Mouse (Mus musculus) stomach, embryonic 14.5 days (tissue): ENCODE measurements around the gene Gpr137. TPM values are rescaled to one million over a fixed set of nuclear protein-coding genes. Genes with fewer than 3 reads are reported as not detected.
"Not testable (repeated sequence)": the region's sequence is repeated elsewhere in the genome, so short reads cannot be mapped to it uniquely, and the experiment has no call there.

Experiments
- ATAC-seq: fragments of 200-750 bp; cut with Nextera tagmentation; 2 replicates; pipeline ENCODE4 v1.8.0; 2017; ENCODE audit warnings: low read depth, moderate TSS enrichment; ENCODE audit not compliant: insufficient number of reproducible peaks, insufficient read depth, low FRiP score
- H3K27ac ChIP-seq: fragments of 300-500 bp; sonication (generic); 2 replicates; pipeline ENCODE4 v1.5.1; 2014; ENCODE audit warnings: mild to moderate bottlenecking, low read length, moderate library complexity, mixed read lengths
- H3K27me3 ChIP-seq: fragments of 300-500 bp; sonication (generic); 2 replicates; pipeline ENCODE4 v1.6.1; 2014; ENCODE audit warnings: low read length, control low read depth, mixed read lengths; ENCODE audit not compliant: control insufficient read depth, insufficient read depth
- H3K36me3 ChIP-seq: fragments of 300-500 bp; sonication (generic); 2 replicates; pipeline ENCODE4 v1.6.1; 2014; ENCODE audit warnings: mild to moderate bottlenecking, control low read depth, low read length, moderate library complexity, mixed read lengths; ENCODE audit not compliant: control insufficient read depth, insufficient read depth
- H3K4me1 ChIP-seq: fragments of 300-500 bp; sonication (generic); 2 replicates; pipeline ENCODE4 v1.6.1; 2014; ENCODE audit warnings: low read length, control low read depth, mixed read lengths; ENCODE audit not compliant: control insufficient read depth, insufficient read depth
- H3K4me2 ChIP-seq: fragments of 300-500 bp; sonication (generic); replicated peaks from 2 replicates; pipeline ENCODE4 v1.6.1; 2014; ENCODE audit warnings: low read depth, low read length, control low read depth
- H3K4me3 ChIP-seq: fragments of 300-500 bp; sonication (generic); 2 replicates; pipeline ENCODE4 v1.5.1; 2014; ENCODE audit warnings: low read depth, low read length, control low read depth
- H3K9ac ChIP-seq: fragments of 300-500 bp; sonication (generic); replicated peaks from 2 replicates; pipeline ENCODE4 v1.6.1; 2014; ENCODE audit warnings: low read depth, mild to moderate bottlenecking, control low read depth, low read length, moderate library complexity, mixed read lengths
- H3K9me3 ChIP-seq: fragments of 300-500 bp; sonication (generic); 2 replicates; pipeline ENCODE4 v1.6.1; 2016; ENCODE audit warnings: low read depth, low read length, control low read depth; ENCODE audit not compliant: control insufficient read depth
- WGBS: fragments of 180-500 bp; shearing (Covaris S2); extraction: QIAGEN DNeasy Blood & Tissue Kit; methylation state at CpG from one replicate; pipeline ENCODE4 v1.1.7; 2014; 5-methylcytosine and 5-hydroxymethylcytosine counted together
- microRNA-seq: library from miRNA; unstranded; fragments of <30 nt; microRNA quantifications from one replicate; pipeline ENCODE4, GENCODE M21; 2016
- polyA plus RNA-seq: library from polyadenylated mRNA; unstranded; fragments of >200 nt; fragmentation: Nextera tagmentation; extraction: Ambion mirVana; gene quantifications from 2 replicates; pipeline ENCODE4 v1.2.1, GENCODE M21; 2014

The Gpr137 gene
- polyA plus RNA-seq, 1 experiment from 2014 or later: 21.8 TPM

DNA sequence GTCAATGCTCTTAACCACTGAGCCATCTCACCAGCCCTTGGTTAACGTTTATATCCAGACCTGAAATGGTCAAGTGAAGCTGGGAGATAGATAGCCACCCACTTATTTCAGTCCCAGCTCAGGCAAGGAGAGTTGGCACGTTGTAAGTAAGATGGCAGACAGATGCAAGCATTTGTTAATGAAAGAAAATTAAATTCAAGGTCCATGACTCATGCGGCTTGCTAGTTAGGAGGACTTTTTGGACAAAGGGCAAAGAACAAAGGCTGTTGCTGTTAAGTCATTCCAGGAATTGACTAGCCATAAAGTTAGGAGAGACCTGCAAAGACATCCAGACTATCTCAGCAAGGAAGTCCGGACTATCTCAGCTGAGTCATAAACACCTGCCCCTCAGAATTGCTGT is 42.6 kb downstream of the Gpr137 start:
- H3K36me3 ChIP-seq: no peaks in the 10 kb centered on the region
- peaks cover 3% of the 10 kb centered on the region; the same call in 1 of the 2 replicates for H3K9me3 ChIP-seq
- H3K4me3 ChIP-seq: no peak overlapping the region
- no peak overlapping the region for H3K27ac ChIP-seq
- H3K4me1 ChIP-seq: no peaks in the 10 kb centered on the region
- WGBS: 80% methylated on average over 4 of the region's 4 CpGs
- H3K4me2 ChIP-seq: no peak overlapping the region
- H3K9ac ChIP-seq: no peak overlapping the region
- no peaks in the 10 kb centered on the region for H3K27me3 ChIP-seq
- ATAC-seq: no peak

DNA sequence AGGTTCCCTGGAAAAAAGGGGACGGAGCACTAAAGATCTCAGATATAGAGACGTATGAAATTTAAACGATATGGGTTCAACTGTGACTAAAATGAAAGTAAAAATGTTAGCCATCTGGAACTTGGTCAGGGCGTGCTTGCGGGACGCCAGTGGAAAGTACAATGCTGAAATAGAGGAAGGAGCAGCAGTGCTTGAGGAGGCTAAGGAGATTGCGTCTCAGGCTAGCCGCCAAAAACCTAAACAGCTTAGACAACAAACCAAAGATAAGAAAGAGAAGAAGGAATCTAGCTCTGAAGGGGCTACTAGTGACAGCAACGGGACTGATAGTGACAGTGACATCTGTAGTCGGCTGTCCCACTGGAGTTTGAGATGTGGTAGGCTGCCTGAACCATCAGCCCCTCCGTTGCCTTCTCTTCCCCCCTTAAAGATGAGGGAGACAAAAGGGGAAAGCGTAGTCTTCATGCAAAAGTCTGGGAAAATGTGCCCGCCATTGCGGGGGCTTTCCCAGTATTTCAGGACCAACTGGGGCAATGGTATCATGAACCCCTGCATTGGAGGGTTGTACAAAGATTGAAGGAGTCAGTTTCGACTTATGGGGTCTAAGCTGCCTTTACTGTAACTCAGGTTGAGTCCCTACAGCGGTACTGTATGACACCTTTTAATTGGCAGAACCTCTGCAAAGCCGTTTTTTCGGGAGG is 46.5 kb downstream of the Gpr137 start:
- WGBS: 88% methylated on average over 18 of the region's 18 CpGs

GRCm38 (mm10) chr19:6893731-6894451 is 48.4 kb downstream of the Gpr137 start:
- Histone ChIP-seq H3K27me3 (no peaks in the 10 kb centered on the region), H3K4me3 (no peak overlapping the region), H3K4me2 (no peak overlapping the region), H3K9ac (no peak overlapping the region), H3K36me3 (no peaks in the 10 kb centered on the region), H3K4me1 (no peaks in the 10 kb centered on the region), H3K9me3 (no peaks in the 10 kb centered on the region), H3K27ac (no peak overlapping the region)
- no peak for ATAC-seq
- WGBS: 92% methylated on average over 14 of the region's 14 CpGs

More for the DNA sequence above, 46.5 kb downstream of the Gpr137 start:
- not testable (repeated sequence) for H3K4me2 ChIP-seq, H3K27me3 ChIP-seq, H3K27ac ChIP-seq, H3K9ac ChIP-seq, H3K9me3 ChIP-seq, H3K36me3 ChIP-seq, H3K4me3 ChIP-seq, ATAC-seq, H3K4me1 ChIP-seq

DNA sequence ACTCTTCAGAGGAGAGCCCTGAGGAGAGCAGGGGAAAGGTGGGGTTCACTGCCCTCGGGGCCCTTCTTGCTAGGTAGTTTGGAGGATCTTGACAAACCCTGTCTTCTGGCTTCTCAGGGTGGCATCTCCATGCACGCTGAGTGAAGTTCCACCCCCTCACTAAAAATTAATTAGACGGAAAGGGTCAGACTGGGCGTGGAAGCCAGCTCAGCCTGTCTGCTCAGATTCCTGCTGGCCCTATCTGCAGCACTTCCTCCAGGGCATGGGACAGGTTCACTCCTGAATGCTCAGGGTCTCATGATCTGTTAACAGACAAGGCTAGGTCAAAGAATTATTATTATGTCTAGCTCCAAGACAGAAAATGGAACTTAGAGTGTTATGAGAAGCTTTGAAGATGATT is 49.8 kb downstream of the Gpr137 start:
- no peak for ATAC-seq
- no peaks in the 10 kb centered on the region for H3K9me3 ChIP-seq
- H3K36me3 ChIP-seq: no peaks in the 10 kb centered on the region
- H3K4me3 ChIP-seq: no peak overlapping the region
- H3K4me1 ChIP-seq: no peaks in the 10 kb centered on the region
- 59% methylated on average over 4 of the region's 4 CpGs for WGBS
- no peak overlapping the region for H3K9ac ChIP-seq
- no peaks in the 10 kb centered on the region for H3K27me3 ChIP-seq
- no peak overlapping the region for H3K27ac ChIP-seq
- H3K4me2 ChIP-seq: no peak overlapping the region

Small RNAs within 50 kb of the gene (microRNA-seq; reads per million reads assigned to microRNA genes)
- not detected for gene Mir6990

Other genes starting within 250 kb of the Gpr137 start
- 24.2 and 26.1 TPM in 2 replicates for gene Rps6ka4, start 101.8 kb downstream of the Gpr137 start, polyA plus RNA-seq
- gene Ccdc88b, start 84.3 kb downstream of the Gpr137 start, polyA plus RNA-seq: 0.59 and 0.80 TPM in 2 replicates
- 152 and 158 TPM in 2 replicates for gene Trmt112, start 32.8 kb downstream of the Gpr137 start, polyA plus RNA-seq
- 166 and 172 TPM in 2 replicates for gene Prdx5, start 32.4 kb downstream of the Gpr137 start, polyA plus RNA-seq
- 6.5 and 6.8 TPM in 2 replicates for gene Esrra, start 20.7 kb downstream of the Gpr137 start, polyA plus RNA-seq
- gene Catsperz, start 17.1 kb downstream of the Gpr137 start, polyA plus RNA-seq: 1.5 and 1.8 TPM in 2 replicates
- gene Kcnk4, start 8.0 kb downstream of the Gpr137 start, polyA plus RNA-seq: 0.35 and 0.95 TPM in 2 replicates
- gene Bad, start 619 bp downstream of the Gpr137 start, polyA plus RNA-seq: 69.1 and 70.8 TPM in 2 replicates
- 99.5 and 103 TPM in 2 replicates for gene Ppp1r14b, start 32.5 kb upstream of the Gpr137 start, polyA plus RNA-seq
- gene Plcb3, start 34.0 kb upstream of the Gpr137 start, polyA plus RNA-seq: 50.6 and 56.1 TPM in 2 replicates
- gene Fkbp2, start 38.0 kb upstream of the Gpr137 start, polyA plus RNA-seq: 88.3 and 94.1 TPM in 2 replicates
- gene Vegfb, start 45.2 kb upstream of the Gpr137 start, polyA plus RNA-seq: 38.5 and 44.7 TPM in 2 replicates
- gene Dnajc4, start 50.1 kb upstream of the Gpr137 start, polyA plus RNA-seq: 23.8 and 31.2 TPM in 2 replicates
- 15.3 and 19.6 TPM in 2 replicates for gene Nudt22, start 53.6 kb upstream of the Gpr137 start, polyA plus RNA-seq
- gene Trpt1, start 53.7 kb upstream of the Gpr137 start, polyA plus RNA-seq: 9.6 and 11.5 TPM in 2 replicates
- gene Fermt3, start 77.0 kb upstream of the Gpr137 start, polyA plus RNA-seq: 8.2 and 8.3 TPM in 2 replicates
- 201 and 210 TPM in 2 replicates for gene Stip1, start 97.5 kb upstream of the Gpr137 start, polyA plus RNA-seq
- gene Macrod1, start 114.3 kb upstream of the Gpr137 start, polyA plus RNA-seq: 7.7 and 8.3 TPM in 2 replicates
- gene Flrt1, start 163.2 kb upstream of the Gpr137 start, polyA plus RNA-seq: 7.4 and 9.2 TPM in 2 replicates